Mouse (Mus musculus): ENCODE measurements at regions not wholly inside any gene's neighbourhood (a gene's known extent, or its start where the extent isn't known, plus 50 kb on each side); places are given as distances from the start of the nearest gene placed in this dataset.

DNA sequence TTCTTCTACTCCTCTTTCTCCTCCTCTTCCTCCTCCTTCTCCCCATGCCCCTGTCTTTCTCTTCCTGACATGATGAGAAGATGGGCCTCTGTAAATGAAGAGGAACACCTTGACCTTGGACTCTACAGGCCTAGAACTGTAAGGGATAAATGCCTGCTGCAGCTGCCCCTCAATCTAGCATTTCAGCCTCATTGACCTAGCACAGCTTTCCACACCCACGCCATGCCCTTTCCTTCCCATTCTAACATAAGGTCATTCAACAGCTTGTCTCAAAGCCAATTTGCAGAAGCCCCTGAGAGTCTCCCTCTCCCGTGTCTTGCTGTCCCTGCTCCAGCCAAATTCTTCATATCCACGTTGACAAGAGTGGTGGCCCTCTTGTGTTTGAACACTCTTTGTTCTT, 63.8 kb upstream of the Dscam start:
- Histone ChIP-seq H3K9me3 (ENCODE audit: control insufficient read depth, low read length) (no peaks in the 10 kb centered on the region), H3K4me3 (ENCODE audit: low read depth, low read length) (no peak overlapping the region), H3K4me2 (replicated peaks; ENCODE audit: low read depth) (no peak overlapping the region), H3K9ac (ENCODE audit: low read length) (no peak overlapping the region), H3K27ac (replicated peaks) (no peak overlapping the region), H3K27me3 (ENCODE audit: control insufficient read depth, insufficient read depth, low read length) (no peaks in the 10 kb centered on the region), H3K36me3 (ENCODE audit: control insufficient read depth, insufficient read depth, low read length) (no peaks in the 10 kb centered on the region), H3K4me1 (replicated peaks; ENCODE audit: control insufficient read depth, insufficient read depth) (no peaks in the 10 kb centered on the region)
- DNase-seq (ENCODE audit: low spot score) (no peak), ATAC-seq (ENCODE audit: low FRiP score, low TSS enrichment) (no peak)
- TF ChIP-seq EP300 (optimal IDR thresholded peaks at IDR 0.05) (no peak), CTCF (IDR thresholded peaks at IDR 0.05; ENCODE audit: low read depth) (no peak)
- WGBS, result 44% methylated on average over 3 of the region's 3 CpGs

GRCm38 (mm10) chr16:97239626-97240025, 69.1 kb upstream of the Dscam start:
- Histone ChIP-seq H3K4me1 (replicated peaks; ENCODE audit: control insufficient read depth, insufficient read depth) (no peaks in the 10 kb centered on the region), H3K9me3 (ENCODE audit: control insufficient read depth, low read length) (no peaks in the 10 kb centered on the region), H3K4me3 (ENCODE audit: low read depth, low read length) (no peak overlapping the region), H3K27me3 (ENCODE audit: control insufficient read depth, insufficient read depth, low read length) (no peaks in the 10 kb centered on the region), H3K9ac (ENCODE audit: low read length) (no peak overlapping the region), H3K36me3 (ENCODE audit: control insufficient read depth, insufficient read depth, low read length) (no peaks in the 10 kb centered on the region), H3K27ac (replicated peaks) (no peak overlapping the region), H3K4me2 (replicated peaks; ENCODE audit: low read depth) (no peak overlapping the region)
- WGBS, result 66% methylated on average over 5 of the region's 5 CpGs
- ATAC-seq (ENCODE audit: low FRiP score, low TSS enrichment) (no peak), DNase-seq (ENCODE audit: low spot score) (no peak)
- TF ChIP-seq CTCF (IDR thresholded peaks at IDR 0.05; ENCODE audit: low read depth), result no peak
- no peak for TF ChIP-seq EP300 (optimal IDR thresholded peaks at IDR 0.05)

- H3K4me3 ChIP-seq (ENCODE audit: low read depth, low read length), result no peak overlapping the region
These were observed 69.5 kb upstream of the Dscam start for GRCm38 (mm10) chr16:97240085-97240484.

DNA sequence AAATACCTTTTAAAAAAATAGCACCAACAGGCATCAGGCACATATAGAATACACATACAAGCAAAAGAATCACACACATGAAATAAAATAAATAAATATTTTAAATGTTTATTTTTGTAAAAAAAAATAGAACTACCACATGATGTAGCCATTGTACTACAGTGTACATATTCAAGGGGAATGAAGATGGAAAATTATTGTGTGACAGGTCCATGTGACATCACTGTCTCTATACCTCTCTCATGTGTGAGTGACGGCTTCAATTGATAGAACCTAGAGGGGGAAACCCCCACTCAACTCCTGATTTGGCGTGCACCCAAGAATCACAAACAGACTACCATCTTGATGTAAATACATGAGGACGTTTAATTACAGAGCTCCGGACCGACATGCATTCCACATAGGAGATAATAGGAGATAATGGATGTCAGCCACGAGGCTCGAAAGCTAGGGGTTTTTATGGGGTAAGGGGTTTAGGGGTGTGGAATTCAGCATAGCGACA, 70.4 kb upstream of the Dscam start:
- no peaks in the 10 kb centered on the region for H3K27me3 ChIP-seq (ENCODE audit: control insufficient read depth, insufficient read depth, low read length)
- 39% methylated on average over 8 of the region's 8 CpGs for WGBS
- H3K4me2 ChIP-seq (replicated peaks; ENCODE audit: low read depth), result no peak overlapping the region
- no peaks in the 10 kb centered on the region for H3K9me3 ChIP-seq (ENCODE audit: control insufficient read depth, low read length)
- TF ChIP-seq EP300 (optimal IDR thresholded peaks at IDR 0.05) (no peak), CTCF (IDR thresholded peaks at IDR 0.05; ENCODE audit: low read depth) (no peak)
- H3K4me3 ChIP-seq (ENCODE audit: low read depth, low read length), result no peak overlapping the region
- H3K36me3 ChIP-seq (ENCODE audit: control insufficient read depth, insufficient read depth, low read length), result no peaks in the 10 kb centered on the region
- no peaks in the 10 kb centered on the region for H3K4me1 ChIP-seq (replicated peaks; ENCODE audit: control insufficient read depth, insufficient read depth)
- no peak for DNase-seq (ENCODE audit: low spot score)
- no peak for ATAC-seq (ENCODE audit: low FRiP score, low TSS enrichment)
- no peak overlapping the region for H3K27ac ChIP-seq (replicated peaks)
- H3K9ac ChIP-seq (ENCODE audit: low read length), result no peak overlapping the region

More at GRCm38 (mm10) chr16:97240085-97240484, 69.5 kb upstream of the Dscam start:
- ATAC-seq (ENCODE audit: low FRiP score, low TSS enrichment) (no peak), DNase-seq (ENCODE audit: low spot score) (no peak)
- Histone ChIP-seq H3K9me3 (ENCODE audit: control insufficient read depth, low read length) (no peaks in the 10 kb centered on the region), H3K27ac (replicated peaks) (no peak overlapping the region), H3K9ac (ENCODE audit: low read length) (no peak overlapping the region), H3K4me1 (replicated peaks; ENCODE audit: control insufficient read depth, insufficient read depth) (no peaks in the 10 kb centered on the region), H3K27me3 (ENCODE audit: control insufficient read depth, insufficient read depth, low read length) (no peaks in the 10 kb centered on the region), H3K4me2 (replicated peaks; ENCODE audit: low read depth) (no peak overlapping the region), H3K36me3 (ENCODE audit: control insufficient read depth, insufficient read depth, low read length) (no peaks in the 10 kb centered on the region)
- TF ChIP-seq EP300 (optimal IDR thresholded peaks at IDR 0.05), result no peak
- no peak for TF ChIP-seq CTCF (IDR thresholded peaks at IDR 0.05; ENCODE audit: low read depth)
- WGBS, result 80% methylated on average over 7 of the region's 7 CpGs

- ATAC-seq (ENCODE audit: low FRiP score, low TSS enrichment) (no peak), DNase-seq (ENCODE audit: low spot score) (no peak)
These were observed 71.1 kb upstream of the Dscam start for GRCm38 (mm10) chr16:97241639-97242038.

DNA sequence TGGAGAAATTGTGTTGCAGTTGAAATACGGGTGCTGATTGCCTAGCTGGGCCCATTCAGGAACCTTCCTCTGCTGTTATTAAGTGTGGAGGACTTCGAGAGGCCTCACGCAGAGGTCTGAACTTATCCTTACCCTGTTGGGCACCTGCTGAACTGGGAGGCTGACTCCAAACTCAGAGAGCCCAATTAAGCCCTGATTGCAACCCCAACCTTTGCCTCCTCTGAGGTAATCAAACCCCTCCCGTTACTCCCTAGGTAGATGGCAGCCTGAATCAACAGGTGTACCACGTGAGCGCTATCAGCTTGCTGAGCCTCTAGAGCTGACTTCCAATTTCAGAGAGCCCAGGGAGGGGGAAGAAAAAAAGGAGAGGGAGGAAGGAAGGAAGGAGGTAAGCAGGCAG, 79.9 kb upstream of the Dscam start:
- no peak for ATAC-seq (ENCODE audit: low FRiP score, low TSS enrichment)
- no peak overlapping the region for H3K27ac ChIP-seq (replicated peaks)

More at GRCm38 (mm10) chr16:97241639-97242038, 71.1 kb upstream of the Dscam start:
- no peak overlapping the region for H3K4me2 ChIP-seq (replicated peaks; ENCODE audit: low read depth)
- no peak overlapping the region for H3K4me3 ChIP-seq (ENCODE audit: low read depth, low read length)
- no peaks in the 10 kb centered on the region for H3K9me3 ChIP-seq (ENCODE audit: control insufficient read depth, low read length)
- H3K36me3 ChIP-seq (ENCODE audit: control insufficient read depth, insufficient read depth, low read length), result no peaks in the 10 kb centered on the region
- no peak overlapping the region for H3K9ac ChIP-seq (ENCODE audit: low read length)
- no peaks in the 10 kb centered on the region for H3K27me3 ChIP-seq (ENCODE audit: control insufficient read depth, insufficient read depth, low read length)
- H3K4me1 ChIP-seq (replicated peaks; ENCODE audit: control insufficient read depth, insufficient read depth), result no peaks in the 10 kb centered on the region
- TF ChIP-seq CTCF (IDR thresholded peaks at IDR 0.05; ENCODE audit: low read depth), result no peak
- TF ChIP-seq EP300 (optimal IDR thresholded peaks at IDR 0.05), result no peak
- no peak overlapping the region for H3K27ac ChIP-seq (replicated peaks)

More for the DNA sequence above, 79.9 kb upstream of the Dscam start:
- WGBS, result 67% methylated on average over 6 of the region's 6 CpGs
- Histone ChIP-seq H3K9ac (ENCODE audit: low read length) (no peak overlapping the region), H3K4me2 (replicated peaks; ENCODE audit: low read depth) (no peak overlapping the region), H3K9me3 (ENCODE audit: control insufficient read depth, low read length) (no peaks in the 10 kb centered on the region), H3K27me3 (ENCODE audit: control insufficient read depth, insufficient read depth, low read length) (no peaks in the 10 kb centered on the region), H3K4me3 (ENCODE audit: low read depth, low read length) (no peak overlapping the region), H3K36me3 (ENCODE audit: control insufficient read depth, insufficient read depth, low read length) (no peaks in the 10 kb centered on the region), H3K4me1 (replicated peaks; ENCODE audit: control insufficient read depth, insufficient read depth) (no peaks in the 10 kb centered on the region)
- TF ChIP-seq EP300 (optimal IDR thresholded peaks at IDR 0.05), result no peak
- TF ChIP-seq CTCF (IDR thresholded peaks at IDR 0.05; ENCODE audit: low read depth), result no peak
- no peak for DNase-seq (ENCODE audit: low spot score)

Data from stomach, postnatal 0 days (tissue).